Mouse (Mus musculus) cortical plate, adult 2 months (tissue): Measurements from ENCODE around the gene Slc22a1.

ENCODE experiments used
- CTCF ChIP-seq: fragments of 200-500 bp; IDR thresholded peaks from 2 replicates; pipeline ENCODE4 v1.5.1; 2011; ENCODE audit warnings: mild to moderate bottlenecking, control low read depth, low read length; ENCODE audit not compliant: insufficient read depth; ENCODE audit errors: extremely low read depth
- POLR2A ChIP-seq: fragments of 200-500 bp; IDR thresholded peaks from 2 replicates; pipeline ENCODE4 v1.6.1; 2011; ENCODE audit warnings: mild to moderate bottlenecking, low read length, control low read depth; ENCODE audit not compliant: insufficient read depth; ENCODE audit errors: extremely low read depth

- TF ChIP-seq POLR2A = no peak
- no peak for TF ChIP-seq CTCF
Observed at GRCm38 (mm10) chr17:12615429-12615828, 60.2 kb downstream of the Slc22a1 start.
